Mouse (Mus musculus) kidney, embryonic 15.5 days (tissue): ENCODE measurements at regions not wholly inside any gene's neighbourhood (a gene's known extent, or its start where the extent isn't known, plus 50 kb on each side); places are given as distances from the start of the nearest gene placed in this dataset.
A peak's percentile ranks its signal among the peaks of the same experiment; 100 is the strongest.
"Not testable (repeated sequence)": the region's sequence is repeated elsewhere in the genome, so short reads cannot be mapped to it uniquely, and the experiment has no call there.

Source experiments
- ATAC-seq: fragments of 200-750 bp; cut with Nextera tagmentation; replicated peaks from 2 replicates; pipeline ENCODE4 v1.8.0; 2017; ENCODE audit warnings: moderate TSS enrichment; ENCODE audit not compliant: low FRiP score
- H3K27ac ChIP-seq: fragments of 300-500 bp; sonication (generic); 2 replicates; pipeline ENCODE4 v1.5.1; 2015; ENCODE audit warnings: mild to moderate bottlenecking, inconsistent platforms
- H3K27me3 ChIP-seq: fragments of 300-500 bp; sonication (generic); 2 replicates; pipeline ENCODE4 v1.6.1; 2015; ENCODE audit warnings: inconsistent platforms
- H3K36me3 ChIP-seq: fragments of 300-500 bp; sonication (generic); 2 replicates; pipeline ENCODE4 v1.6.1; 2015; ENCODE audit warnings: inconsistent platforms
- H3K4me1 ChIP-seq: fragments of 300-500 bp; sonication (generic); 2 replicates; pipeline ENCODE4 v1.6.1; 2015; ENCODE audit warnings: inconsistent platforms
- H3K4me2 ChIP-seq: fragments of 300-500 bp; sonication (generic); 2 replicates; pipeline ENCODE4 v1.6.1; 2015; ENCODE audit warnings: moderate library complexity, mild to moderate bottlenecking, inconsistent platforms
- H3K4me3 ChIP-seq: fragments of 300-500 bp; sonication (generic); replicated peaks from 2 replicates; pipeline ENCODE4 v1.5.1; 2015; ENCODE audit warnings: mild to moderate bottlenecking, inconsistent platforms
- H3K9ac ChIP-seq: fragments of 300-500 bp; sonication (generic); 2 replicates; pipeline ENCODE4 v1.6.1; 2015; ENCODE audit warnings: mild to moderate bottlenecking, inconsistent platforms
- H3K9me3 ChIP-seq: fragments of 300-500 bp; sonication (generic); replicated peaks from 2 replicates; pipeline ENCODE4 v1.6.1; 2016; ENCODE audit warnings: inconsistent platforms
- WGBS: fragments of 180-500 bp; shearing (Covaris S2); methylation state at CpG from one replicate; pipeline ENCODE4 v1.1.7; 2015; ENCODE audit warnings: mixed read lengths; 5-methylcytosine and 5-hydroxymethylcytosine counted together

DNA sequence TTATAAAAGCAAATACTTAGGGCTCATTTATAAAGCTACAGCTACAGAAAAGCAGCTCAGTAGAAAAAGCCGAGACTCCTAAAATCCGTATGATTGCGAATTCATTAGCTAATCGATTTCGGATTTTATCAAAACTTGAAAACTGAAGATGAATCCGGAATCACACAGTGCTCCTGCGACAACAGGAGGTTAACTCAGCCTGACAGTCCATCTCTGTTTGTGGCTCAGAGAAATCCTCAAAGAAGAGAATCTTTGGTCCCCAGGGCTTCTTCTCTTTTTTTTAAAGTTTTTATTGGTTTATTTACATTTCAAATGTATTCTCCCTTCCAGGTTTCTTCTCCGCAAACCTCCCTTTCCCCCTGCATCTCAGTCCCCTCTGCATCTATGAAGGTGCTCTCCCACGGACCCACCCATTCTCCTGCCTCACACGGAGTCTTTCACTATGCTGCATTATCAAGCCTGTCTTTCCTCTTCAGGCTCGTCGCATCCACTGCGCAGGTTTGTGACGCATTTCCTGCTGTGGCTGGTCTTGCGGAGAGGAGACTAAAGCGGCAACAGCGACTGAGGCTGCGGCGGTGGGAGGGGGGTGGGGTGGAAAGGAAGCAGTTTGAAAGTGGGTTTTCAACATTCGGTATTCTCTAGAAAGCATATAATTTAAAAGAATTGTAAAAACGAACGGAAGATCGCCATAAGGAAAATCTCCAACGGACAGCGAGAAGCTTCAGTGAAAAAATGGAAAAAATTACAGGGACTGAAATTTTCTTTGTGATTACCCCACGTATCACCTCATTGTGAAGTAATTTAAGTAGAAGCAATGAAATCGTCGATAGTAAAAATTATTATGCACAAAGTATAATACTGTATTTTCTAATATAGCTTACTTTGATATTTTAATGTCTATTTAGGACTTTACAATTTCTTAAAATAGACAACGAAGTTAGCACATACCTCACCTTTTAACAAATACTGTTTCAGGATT is 482.5 kb upstream of the Snrpn start:
- Histone ChIP-seq H3K4me2 (peak overlapping the region; percentile 55), H3K4me3 (peak overlapping the region; percentile 37)
- not testable (repeated sequence) for H3K9ac ChIP-seq, H3K27me3 ChIP-seq, H3K27ac ChIP-seq, H3K4me1 ChIP-seq, H3K9me3 ChIP-seq, H3K36me3 ChIP-seq
- WGBS = 29% methylated on average over 29 of the region's 29 CpGs
- ATAC-seq = peak; percentile 86

DNA sequence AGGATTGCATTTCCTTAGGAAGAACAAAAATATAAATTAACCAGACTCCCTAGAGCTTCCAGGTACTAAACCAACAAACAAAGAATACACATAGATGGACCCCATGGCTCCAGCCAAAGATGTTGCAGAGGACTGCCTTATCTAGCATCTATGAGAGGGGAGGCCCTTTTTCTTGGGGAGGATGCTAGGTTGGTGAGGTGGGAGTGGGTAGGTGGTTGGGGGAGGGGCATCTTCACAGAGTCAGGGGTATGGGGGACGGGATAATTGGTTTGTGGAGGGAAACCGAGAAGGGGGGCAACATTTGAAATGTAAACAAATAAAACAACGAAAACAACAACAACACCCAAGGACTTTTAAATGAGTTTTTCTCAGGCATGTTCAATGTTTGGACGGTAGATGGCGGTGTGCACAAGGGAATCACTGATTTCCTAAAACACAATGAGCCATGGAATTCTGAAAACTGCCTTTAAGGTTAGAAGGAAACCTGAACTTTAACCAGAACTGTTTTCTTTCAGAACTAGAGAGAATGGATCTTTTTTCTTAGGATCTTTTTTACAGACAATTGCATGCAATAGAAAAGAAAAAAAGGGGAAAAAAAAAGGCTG is 477.2 kb upstream of the Snrpn start:
- WGBS = 8% methylated on average over 5 of the region's 5 CpGs
- not testable (repeated sequence) for ATAC-seq, H3K4me3 ChIP-seq, H3K4me1 ChIP-seq, H3K36me3 ChIP-seq, H3K27me3 ChIP-seq, H3K9ac ChIP-seq, H3K27ac ChIP-seq, H3K9me3 ChIP-seq, H3K4me2 ChIP-seq
